Mouse (Mus musculus) cerebellum, adult 9-10 months (tissue): Measurements from ENCODE around the gene Dpf3.

Experiments
- DNase-seq: peaks from one replicate; pipeline ENCODE4 v3.0.0; 2022

Dpf3 gene

DNA sequence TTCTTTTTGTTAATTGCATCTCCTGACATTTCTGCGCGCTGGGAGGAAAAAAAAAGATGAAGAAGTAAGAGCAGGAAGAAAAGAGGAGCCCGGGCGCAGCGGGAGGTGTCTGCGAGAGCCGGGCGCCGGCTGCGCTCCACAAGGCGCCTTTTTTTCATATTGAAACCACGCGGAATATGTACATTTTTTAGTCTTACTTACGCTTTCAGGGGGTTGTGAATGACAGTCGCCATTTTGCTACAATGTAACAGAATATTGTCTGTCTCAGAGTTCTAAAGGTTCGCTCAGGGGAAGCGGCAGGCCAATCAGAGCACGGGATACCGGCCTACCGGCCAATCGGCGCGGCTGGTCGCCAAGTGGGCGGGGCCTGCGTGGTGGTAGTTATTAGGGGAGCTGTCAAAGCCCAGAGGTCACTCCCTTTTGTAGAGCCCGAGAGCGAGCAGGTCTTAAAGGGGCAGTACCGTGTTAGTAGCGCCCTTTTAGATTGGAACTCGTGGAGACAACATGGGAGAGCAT, at the start of gene Dpf3:
Gene Dpf3, minus strand, starts transcription at position 241 of the 516 bp plus-strand sequence.
- peak; percentile 100 for DNase-seq

DNA sequence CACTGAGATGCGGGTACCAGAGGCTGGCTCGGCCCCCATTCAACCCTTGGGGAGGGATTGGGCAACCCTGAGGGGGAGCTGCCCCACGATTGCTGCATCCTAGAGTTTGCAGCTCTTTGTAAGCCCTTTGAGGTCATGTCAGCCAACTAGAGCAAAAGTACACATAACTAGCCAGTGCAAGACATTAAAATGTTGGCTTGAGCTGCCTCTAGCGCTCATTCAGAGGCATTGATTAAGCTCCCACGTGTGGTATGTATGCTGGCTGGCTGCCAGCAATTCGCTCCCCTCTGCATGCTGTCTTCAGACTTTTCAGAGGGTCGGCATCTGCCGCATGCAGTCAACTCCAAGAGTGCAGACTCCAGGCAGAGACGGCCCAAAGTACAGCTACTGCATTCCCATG, 48.5 kb upstream of the Dpf3 start:
- no peak for DNase-seq

- no peak for DNase-seq
These were observed 47.9 kb upstream of the Dpf3 start for GRCm38 (mm10) chr12:83535428-83535827.

- no peak for DNase-seq
These were observed 46.7 kb upstream of the Dpf3 start for GRCm38 (mm10) chr12:83534190-83534589.

DNA sequence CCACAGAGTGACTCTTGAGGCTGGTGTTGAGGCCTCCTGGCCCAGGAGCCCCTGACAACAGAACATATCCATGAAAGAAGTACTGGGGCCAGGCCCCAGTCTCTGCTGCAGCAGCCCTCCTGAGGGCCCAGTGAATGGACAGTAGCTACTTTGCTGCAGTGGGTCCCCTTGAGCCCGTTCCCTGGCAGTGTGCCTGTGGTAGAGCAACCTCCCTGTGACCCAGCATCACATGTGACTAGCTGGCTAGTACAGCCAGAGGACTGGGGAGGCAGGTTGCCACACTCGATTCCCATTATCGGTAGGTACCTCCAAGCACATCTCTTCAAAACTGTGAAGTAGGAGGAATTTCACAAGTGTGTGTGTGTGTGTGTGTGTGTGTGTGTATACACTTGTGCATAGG, 45.5 kb upstream of the Dpf3 start:
- no peak for DNase-seq

GRCm38 (mm10) chr12:83531992-83532391, 44.5 kb upstream of the Dpf3 start:
- no peak for DNase-seq

GRCm38 (mm10) chr12:83528665-83529064, 41.1 kb upstream of the Dpf3 start:
- DNase-seq: no peak

- DNase-seq: no peak
These were observed 40.3 kb upstream of the Dpf3 start for GRCm38 (mm10) chr12:83527816-83528215.

DNA sequence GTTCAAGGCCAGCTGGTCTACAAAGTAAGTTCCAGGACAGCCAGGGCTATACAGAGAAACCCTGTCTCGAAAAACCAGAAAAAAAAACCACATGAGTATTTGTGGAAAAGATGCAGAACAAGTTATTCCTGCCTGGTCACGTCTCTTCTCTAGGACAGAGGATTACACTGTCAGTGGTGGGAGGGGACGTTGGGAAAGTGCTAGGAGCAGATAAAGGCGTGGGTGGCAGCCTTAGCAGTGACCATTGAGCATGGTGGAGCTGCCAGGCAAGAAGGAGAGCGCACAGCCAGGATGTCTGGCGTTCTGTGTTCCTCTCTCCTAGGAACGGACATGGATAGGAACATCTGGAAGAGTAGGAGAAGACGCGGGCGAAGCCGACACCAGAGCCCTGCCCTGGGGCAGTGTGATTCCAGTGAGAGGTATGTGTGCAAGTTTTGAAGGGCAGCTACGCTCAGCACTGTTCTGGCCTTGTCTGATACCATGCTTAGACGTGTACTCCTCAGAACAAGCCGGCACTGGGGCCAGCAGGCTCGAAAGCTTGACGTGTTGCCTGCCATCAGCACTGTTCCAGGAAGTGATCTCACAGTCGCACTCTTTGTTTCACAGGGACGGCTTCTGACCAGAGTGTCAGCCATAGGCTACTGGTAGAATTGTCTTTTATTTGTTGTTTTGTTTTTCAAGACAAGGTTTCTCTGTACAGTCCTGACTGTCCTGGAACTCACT, 38.5 kb upstream of the Dpf3 start:
- no peak for DNase-seq

- peak; percentile 53 for DNase-seq
These were observed 36.8 kb upstream of the Dpf3 start for GRCm38 (mm10) chr12:83524329-83524728.

DNA sequence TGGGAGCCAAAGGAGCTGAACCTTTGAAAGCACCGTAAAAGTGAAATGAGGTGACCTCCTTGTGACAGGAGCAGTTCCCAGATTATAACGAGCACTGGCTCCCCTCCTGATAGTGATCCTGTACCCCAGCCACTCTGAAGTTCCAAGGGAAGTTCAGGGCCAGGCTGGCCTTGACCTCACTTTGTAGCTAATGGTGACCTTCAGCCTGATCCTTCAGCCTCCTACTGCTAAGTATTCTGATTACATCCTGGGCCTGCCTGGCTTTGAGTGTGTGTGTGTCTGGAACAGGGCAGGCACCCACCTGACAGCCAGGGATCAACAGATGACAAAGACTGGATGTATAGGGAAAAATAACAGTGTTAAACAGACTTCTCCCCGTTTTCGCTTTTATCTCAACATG, 36.4 kb upstream of the Dpf3 start:
- DNase-seq: no peak

- no peak for DNase-seq
These were observed 35.5 kb upstream of the Dpf3 start for GRCm38 (mm10) chr12:83523056-83523455.

DNA sequence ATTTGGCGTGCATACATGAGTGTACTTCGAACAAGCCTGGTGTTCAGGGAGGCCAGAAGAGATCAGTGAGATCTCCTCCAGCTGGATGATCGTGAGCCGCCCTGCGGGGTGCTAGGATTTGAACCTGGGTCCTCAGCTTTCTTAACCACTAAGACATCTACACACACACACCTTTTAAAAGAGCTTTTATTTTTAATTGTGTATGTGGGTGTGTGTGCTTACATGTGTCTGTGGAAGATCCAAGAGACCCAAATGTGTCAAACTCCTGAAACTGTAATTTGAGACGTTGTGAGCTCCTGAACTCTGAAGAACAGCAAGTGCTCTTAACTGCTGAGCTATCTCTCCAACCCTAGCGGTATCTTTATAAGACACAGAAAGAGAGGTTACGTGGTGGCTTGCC, 33.6 kb upstream of the Dpf3 start:
- no peak for DNase-seq

DNA sequence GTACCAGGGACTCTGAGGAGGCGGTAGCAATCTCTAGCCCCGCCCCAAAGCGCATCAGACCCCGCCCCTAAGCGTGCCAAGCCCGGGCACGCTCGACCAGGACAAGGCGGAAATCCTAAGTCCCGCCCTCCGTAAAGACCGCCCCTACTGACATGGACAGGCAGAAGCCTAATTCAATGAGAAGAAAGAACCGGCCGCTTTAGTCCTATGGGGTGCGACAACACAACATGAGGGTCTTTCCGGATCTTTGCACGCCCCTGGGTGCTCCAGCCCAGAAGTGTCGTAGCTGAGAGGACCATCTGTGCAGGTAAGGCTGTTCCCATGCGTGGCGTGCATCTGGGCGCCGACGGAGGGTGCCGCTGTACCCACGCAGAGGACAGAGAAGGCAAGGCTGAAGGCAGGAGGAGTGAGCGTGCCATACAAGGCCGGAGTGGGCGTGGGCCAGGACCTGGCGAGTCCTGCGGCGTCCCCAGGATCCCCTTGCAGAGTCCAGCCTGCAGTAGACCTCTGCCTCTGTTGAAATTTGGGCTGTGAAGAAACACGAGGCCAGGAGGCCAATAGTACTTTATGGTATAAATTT, 32.9 kb upstream of the Dpf3 start, which contains the start of gene Dcaf4:
Gene Dcaf4, plus strand, starts transcription at position 156 of the 580 bp plus-strand sequence.
- peak; percentile 98 for DNase-seq

DNA sequence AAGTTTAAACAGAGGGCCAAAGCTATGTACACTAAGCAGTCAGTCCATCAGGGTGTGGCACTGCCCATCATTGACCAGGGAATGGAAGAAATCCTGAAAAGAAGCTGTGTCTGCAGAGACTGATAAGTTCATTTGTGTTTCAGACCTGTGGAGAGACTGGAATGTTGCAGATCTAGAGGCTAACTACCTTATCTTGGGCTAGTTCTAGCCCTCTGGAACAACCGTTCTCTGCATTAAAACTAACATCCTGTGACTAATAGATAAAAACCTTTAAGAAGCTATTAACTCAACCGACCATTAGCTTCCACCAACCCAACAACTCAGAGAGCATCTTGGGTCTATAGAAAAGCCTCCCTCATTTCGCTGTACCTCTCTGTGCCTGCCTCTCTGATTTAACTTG, 30.1 kb upstream of the Dpf3 start:
- no peak for DNase-seq

DNA sequence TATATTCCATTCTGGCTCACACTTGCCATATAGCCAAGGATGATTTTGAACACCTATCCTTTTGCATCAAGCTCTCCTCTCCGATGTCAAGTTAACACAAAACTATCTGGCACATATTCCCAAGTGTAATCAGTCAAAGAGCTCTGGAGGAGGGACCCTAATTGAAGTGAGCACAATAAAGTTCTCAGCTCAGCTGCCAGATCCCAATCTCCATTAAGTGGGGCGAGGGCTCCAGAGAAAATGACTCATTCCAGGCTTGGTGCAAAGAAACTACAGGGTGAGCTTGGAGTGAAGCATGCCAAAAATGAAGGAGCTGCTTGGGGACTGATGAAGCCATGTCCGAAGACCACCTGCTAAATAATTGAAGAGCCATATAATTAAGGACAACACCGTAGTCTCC, 26.7 kb upstream of the Dpf3 start:
- no peak for DNase-seq

GRCm38 (mm10) chr12:83513185-83513584, 25.7 kb upstream of the Dpf3 start:
- no peak for DNase-seq

DNA sequence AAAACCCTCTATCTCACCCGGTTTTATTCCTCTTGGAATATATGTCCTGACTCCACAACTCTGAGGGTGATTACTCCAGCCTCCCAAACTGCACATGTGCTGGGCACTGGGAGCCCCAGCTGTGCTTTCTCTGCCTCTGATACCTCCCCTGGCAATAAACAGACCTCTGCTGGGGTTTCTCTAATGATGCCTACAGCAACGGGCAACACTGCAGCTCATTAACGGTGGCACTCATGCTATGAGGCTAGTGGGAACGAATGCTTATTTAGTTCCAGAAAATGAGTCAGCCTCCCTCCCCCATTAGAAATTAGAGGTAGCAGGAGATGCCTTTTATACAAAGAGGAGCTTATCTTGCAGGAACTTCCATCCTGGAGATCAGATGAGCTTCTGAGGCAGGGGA, 25.3 kb upstream of the Dpf3 start:
- DNase-seq: no peak

GRCm38 (mm10) chr12:83510586-83510985, 23.1 kb upstream of the Dpf3 start:
- DNase-seq: no peak

GRCm38 (mm10) chr12:83506543-83506942, 19.0 kb upstream of the Dpf3 start:
- no peak for DNase-seq

DNA sequence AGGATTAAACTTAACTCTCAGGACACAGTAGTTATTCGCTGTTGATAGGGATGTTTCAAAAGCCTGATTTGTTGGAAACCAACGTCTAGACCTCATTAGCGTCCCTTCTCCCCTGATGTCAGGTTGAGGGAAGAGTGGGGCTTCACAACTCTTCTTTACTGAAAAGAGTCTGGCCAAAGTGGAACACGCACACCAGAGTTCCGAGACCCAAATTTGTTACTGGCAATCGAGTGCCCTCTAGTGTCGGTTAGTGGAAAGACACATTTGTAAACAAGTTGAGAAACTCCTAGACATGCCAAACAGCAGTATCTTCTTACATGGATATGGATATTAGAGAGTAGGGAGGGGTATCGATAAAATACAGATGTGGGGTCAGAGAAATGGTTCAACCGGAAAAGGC, 14.7 kb upstream of the Dpf3 start:
- peak; percentile 85 for DNase-seq

DNA sequence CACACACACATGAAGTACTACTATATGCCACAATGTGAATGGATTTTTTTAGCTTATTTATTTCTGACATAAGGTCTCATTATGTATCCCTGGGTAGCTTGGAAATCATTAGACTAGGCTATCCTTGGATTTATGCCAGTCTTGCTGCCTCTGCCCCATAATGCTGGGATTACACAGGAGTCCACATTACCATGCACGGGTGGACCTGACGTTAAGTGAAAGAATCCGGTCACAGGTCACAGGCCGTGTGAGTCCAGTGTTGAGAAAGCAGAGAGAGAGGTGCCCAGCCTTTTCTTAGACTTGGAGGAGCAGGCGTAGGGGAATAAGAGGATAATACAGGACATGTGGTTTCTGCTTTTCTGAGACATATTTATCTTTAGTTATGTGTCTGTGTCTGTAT, 11.7 kb upstream of the Dpf3 start:
- DNase-seq: no peak

GRCm38 (mm10) chr12:83497959-83498358, 10.4 kb upstream of the Dpf3 start:
- no peak for DNase-seq

- DNase-seq: no peak
These were observed 9.2 kb upstream of the Dpf3 start for GRCm38 (mm10) chr12:83496736-83497135.

DNA sequence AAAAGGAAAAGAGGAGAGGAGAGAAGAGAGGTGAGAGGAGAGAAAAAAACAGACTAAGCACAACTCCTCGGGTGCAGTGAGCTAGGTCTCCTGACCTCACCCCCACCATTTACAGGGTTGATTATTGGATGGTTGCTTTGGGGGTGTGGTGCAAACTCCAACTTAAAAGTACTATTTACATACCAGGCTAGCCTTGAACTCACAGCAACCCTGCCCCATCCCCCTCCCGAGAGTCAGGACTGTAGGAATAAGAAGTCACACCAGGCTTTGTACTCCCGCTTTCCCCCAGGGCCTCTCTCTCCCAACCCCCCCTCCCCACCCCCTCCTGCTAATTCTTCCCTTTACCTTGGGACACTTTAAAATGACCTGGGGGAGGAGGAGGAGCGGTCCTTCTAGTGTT, 8.8 kb upstream of the Dpf3 start:
- DNase-seq: no peak
